Mouse (Mus musculus) mouse trophoblast stem cell (cell line): ENCODE measurements around the gene Mllt11.

Source experiments
- in situ Hi-C, 2 experiments: fragments of 300-500 bp; cut with MseI, MboI; formaldehyde crosslinking; loops; 2 replicates in 1 of 2; 3 replicates in 1 of 2; pipeline ENCODE4 v1.15.1; 2025

Mllt11 gene

GRCm38 (mm10) chr3:95231298-95232221, at the start of gene Mllt11:
TSS of gene Mllt11 (minus strand) at chr3:95232171.
- in situ Hi-C loops, result no loop called here

GRCm38 (mm10) chr3:95281216-95282126, 49.5 kb upstream of the Mllt11 start, which contains the start of the genes Mindy1 and Prune1:
TSS of gene Mindy1 (plus strand) at chr3:95281345.
TSS of gene Prune1 (minus strand) at chr3:95282076.
- in situ Hi-C loops, result no loop called here

DNA sequence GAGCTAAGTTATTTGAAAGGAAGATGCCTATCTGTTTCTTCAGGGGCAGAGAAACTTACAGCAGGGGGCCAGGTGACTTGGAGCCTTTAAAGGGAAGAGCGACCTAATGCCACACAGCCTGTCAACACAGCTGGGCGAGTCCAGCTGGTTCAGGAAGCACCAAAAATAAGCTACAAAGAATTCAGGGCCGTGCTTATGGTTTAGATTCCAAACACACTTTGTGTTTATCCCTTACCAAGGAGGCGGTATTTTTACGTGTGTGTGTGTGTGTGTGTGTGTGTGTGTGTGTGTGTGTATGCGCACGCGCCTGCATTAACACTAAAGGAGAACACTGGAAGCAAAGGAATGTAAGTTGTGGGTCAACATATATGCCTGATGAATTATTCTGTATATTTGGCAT, 48.8 kb upstream of the Mllt11 start:
- in situ Hi-C loops, result no loop called here

- in situ Hi-C loops, result no loop called here
These were observed 45.2 kb upstream of the Mllt11 start for GRCm38 (mm10) chr3:95277149-95277551.

- in situ Hi-C loops, result no loop called here
These were observed 44.5 kb upstream of the Mllt11 start for GRCm38 (mm10) chr3:95276428-95276934.

- in situ Hi-C loops, result no loop called here
These were observed 43.2 kb upstream of the Mllt11 start for GRCm38 (mm10) chr3:95275161-95275560.

DNA sequence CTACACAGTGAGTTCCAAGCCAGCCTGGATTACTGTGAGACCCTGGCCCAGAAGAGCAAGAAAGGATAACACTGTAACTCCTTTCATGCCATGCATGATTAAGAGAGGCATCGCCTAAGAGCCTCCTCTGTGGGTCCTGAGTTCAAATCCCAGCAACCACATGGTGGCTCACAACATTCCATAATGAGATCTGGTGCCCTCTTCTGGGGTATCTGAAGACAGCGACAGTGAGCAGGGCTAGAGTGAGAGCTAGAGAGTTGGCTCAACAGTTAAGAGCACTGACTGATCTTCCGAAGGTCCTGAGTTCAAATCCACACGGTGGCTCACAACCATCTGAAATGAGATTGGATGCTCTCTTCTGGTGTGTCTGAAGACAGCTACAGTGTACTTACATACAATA, 42.5 kb upstream of the Mllt11 start:
- in situ Hi-C loops, result no loop called here

- in situ Hi-C loops, result no loop called here
These were observed 41.5 kb upstream of the Mllt11 start for GRCm38 (mm10) chr3:95273471-95273870.

- in situ Hi-C loops, result no loop called here
These were observed 38.9 kb upstream of the Mllt11 start for GRCm38 (mm10) chr3:95270766-95271364.

GRCm38 (mm10) chr3:95269789-95270188, 37.8 kb upstream of the Mllt11 start:
- in situ Hi-C loops, result no loop called here

- in situ Hi-C loops, result no loop called here
These were observed 35.9 kb upstream of the Mllt11 start for GRCm38 (mm10) chr3:95267855-95268254.

DNA sequence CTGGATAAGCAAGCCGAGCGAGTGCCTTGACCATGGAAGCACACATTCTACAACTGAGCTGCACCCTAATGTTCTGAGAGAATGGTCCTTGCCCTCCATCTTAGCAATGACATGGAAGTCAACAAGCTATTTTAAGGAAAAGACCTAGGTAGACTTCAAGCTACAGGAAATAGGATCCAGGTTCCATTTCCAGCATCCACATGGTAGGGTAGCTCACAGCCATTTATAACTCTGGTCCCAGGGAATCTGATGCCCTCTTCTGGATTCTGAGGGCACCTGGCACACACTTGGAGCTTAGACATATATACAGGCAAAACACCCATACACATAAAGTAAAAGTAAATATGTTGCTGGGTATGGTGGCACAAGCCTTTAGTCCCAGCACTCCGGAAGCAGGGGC, 34.1 kb upstream of the Mllt11 start:
- in situ Hi-C loops, result no loop called here

DNA sequence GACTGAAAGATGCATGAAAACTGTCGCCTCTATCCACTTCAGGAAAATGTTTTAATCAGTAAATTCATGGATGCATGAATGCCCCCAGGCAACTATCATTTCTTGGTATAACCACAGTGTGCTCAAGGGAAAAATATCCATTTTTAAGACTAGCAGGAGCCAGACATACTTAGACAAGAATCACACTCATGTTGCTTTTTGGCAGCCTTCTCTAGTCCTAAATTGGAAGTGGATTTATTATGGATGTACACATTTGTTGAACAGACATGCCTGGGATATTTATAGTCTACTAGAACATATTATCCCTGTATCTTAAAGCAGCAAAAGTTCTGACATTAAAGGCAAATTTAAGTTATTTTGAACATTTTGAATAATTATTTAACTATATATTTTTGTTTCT, 32.8 kb upstream of the Mllt11 start:
- in situ Hi-C loops, result no loop called here

DNA sequence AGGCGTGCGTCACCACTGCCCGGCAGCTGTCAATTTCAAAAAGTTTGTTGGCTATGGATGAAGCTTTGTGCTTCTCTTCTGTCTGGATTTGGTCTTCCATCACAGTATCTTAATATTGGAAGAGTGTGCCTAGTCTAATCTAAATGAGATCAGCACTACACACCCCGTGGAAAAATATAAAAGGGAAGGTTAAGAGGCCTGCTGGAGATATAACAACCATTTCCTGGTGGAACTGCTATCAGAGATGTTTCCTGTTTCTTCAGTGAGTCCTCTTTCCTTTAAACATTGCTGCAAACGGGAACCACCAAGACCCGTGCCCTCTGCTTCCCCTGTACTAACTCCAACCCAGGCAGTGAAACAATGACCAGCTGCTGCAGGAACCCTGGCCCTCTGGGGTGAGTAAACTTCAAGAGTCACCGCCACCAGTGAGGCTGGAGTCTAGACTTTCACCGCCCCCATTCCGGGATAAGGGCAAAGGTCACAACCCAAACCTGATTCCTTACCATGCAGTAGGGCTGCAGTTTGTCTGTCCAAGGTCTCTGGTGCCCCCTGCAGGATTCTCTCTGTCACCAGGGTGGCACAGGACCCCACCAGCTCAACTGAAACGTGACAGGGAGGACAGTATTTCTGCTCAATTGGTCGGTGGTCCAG, 31.2 kb upstream of the Mllt11 start:
- in situ Hi-C loops, result no loop called here

DNA sequence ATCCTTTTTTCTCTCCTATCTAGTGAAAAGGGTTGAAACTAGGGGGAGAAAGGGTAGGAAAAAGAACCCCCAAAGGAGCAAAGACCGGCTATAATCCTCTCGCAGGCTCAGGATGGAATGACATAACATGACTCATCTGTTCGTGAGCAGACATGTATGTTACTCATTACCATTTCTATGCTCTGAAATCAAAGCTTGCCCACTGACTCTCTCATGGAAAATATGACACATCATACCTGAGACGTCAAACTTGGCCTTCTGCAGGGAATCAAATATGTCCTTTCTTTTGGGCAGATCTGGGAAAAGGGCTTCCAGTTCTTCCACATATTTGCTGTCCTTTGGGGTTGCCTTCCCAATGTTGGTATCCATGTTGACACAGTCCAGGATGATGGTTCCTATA, 30.0 kb upstream of the Mllt11 start:
- in situ Hi-C loops, result no loop called here

DNA sequence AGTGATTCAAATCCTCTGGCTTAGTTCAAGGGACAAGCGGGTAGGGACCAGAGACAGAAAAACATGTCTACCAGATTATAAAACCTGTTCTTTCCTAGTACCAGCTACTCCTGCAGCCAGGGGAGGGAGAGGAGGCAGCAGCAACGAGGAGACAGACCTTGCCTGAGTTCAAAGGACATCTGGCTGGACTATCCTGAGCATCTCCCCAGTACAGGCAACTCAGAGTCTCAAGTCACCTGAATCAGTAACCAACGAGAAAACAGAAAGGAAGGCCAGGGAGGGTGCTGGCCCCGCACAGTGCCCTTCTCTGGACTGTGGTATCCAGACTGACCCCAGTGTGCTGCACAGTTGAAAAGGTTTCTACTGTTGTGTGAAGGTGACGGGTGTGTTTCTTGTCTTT, 25.0 kb upstream of the Mllt11 start:
- in situ Hi-C loops, result no loop called here

DNA sequence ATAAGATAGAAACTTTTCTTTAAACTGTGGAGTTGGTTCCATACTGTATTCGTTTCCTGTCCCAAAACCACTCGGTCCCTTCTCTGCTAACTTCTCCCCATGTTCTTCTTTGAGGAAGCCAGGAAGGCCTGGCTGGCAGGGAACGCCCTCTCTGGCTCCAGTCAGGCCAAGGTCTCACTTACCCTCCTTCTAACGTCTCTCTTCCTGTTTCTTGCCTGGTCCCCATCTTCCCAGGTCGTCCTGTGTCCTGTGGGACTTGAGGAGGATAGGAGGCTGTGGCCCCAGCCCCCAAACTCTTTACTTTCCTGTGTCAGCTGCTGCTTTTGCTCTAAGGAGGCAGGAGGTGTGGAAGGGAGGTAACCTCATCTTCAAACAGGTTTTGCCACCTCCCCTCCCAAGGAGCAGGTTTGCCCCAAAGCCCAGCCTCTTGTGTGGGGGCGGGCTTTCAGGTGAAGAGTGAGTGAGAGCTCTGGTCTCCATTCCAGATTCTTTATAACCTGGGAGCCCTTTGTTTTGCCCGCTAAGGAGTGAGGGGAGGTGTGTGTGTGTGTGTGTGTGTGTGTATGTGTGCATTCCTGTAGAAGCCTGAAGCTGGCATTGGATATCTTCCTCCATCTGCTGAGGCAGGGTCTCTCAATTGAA, 18.9 kb upstream of the Mllt11 start, which contains the start of gene Bnipl:
Gene Bnipl (minus strand): TSS at position 411 of the 642 bp plus-strand sequence.
- in situ Hi-C loops, result no loop called here

DNA sequence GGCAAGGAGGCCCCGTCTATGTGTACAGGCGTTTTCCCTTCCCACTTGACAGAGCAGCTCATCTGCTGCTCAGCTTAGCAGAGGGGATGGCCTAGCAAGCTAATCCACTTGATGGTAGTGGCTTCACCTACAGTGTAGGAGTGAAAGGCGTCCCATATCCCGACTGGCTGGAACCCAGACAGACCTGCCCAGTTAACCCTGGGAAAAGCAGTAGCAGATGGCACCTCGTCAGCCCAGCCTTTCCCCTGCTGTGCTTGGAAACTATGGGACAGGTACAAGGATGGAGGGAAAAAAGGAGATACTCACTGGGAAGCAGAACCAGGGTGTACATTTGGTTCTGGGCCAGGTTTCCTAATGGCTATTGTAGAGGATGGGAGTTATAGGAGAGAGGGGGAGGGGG, 18.4 kb upstream of the Mllt11 start:
- in situ Hi-C loops, result no loop called here

GRCm38 (mm10) chr3:95247660-95248336, 15.8 kb upstream of the Mllt11 start:
- in situ Hi-C loops, result no loop called here
